Mouse (Mus musculus): ENCODE data around the gene Fbh1.

DNA sequence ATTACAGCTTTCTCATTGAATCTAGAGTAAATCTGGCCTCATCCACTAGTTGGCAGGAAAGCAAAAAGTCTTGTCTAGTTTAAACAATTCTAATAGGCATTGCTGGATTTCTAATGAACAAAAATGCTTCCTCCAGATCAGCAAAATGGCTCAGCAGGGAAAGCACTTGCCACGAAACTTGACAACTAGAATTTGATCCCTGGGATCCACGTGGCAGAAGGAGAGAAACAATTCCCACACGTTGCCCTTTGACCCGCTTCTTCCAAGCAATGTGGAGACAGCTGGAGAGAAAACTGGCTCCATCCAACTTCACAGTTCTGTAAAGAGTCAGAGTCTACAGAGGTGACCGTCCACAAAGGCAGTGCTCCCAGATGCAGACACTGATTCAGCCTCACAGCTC, 78.4 kb downstream of the Fbh1 start:
- no peak for TF ChIP-seq POLR2A (IDR thresholded peaks at IDR 0.05; ENCODE audit: borderline replicate concordance, extremely low read depth, low read depth, low read length)
- no peak for TF ChIP-seq CTCF (IDR thresholded peaks at IDR 0.05; ENCODE audit: insufficient read depth, low read length)
